Mouse (Mus musculus) CD8-positive naive resting alpha-beta T cell, adult 57 days (primary cell): ENCODE results near the gene Oxt. TPM values are rescaled to one million over a fixed set of nuclear protein-coding genes. Genes with fewer than 3 reads are reported as not detected.

Experiments used
- total RNA-seq: library from RNA; stranded (reverse); gene quantifications from one replicate; pipeline ENCODE4 v1.2.4, GENCODE M21; 2023

Gene Oxt
- not detected for total RNA-seq

GRCm38 (mm10) chr2:130575873-130576272 is at the start of gene Oxt:
Gene Oxt (plus strand): TSS chr2:130576173.

DNA sequence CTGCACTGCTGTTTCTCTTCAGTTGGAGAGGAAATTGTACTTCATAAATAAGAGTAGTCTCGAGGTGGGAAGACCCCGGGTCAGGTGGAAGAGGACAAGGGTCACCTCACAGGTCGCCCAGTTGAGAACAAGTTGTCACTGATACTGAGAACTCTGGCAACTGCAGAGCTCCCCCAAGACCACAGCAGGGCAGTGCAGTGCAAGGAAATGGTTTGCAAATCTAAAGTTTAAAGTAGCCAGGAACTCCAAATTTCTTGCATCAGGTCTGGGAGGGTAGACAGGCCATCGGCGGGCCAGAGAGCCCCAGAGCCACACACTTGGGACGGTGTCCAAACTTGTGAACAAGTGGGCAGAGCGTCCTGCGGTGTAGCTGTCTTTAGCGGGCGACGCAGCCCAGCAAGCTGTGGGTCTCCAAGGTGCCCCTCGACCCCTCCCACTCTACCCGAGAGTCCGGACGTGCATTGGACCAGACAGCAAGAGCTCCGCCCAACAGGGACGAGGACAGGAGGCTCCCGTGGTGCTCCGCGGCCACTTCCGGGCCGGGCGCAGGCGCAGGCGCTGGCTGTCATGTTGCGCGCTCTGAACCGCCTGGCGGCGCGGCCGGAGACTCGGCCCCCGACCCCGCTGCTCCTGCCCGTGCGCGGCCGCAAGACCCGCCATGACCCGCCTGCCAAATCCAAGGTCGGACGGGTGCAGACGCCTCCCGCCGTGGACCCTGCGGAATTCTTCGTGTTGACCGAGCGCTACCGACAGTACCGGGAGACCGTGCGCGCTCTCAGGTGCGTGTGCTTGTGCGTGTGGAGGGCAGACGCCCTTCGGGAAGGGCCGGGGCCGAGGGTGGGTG is 12.5 kb upstream of the Oxt start, which contains the start of gene Mrps26:
Gene Mrps26, plus strand, starts transcription at position 531 of the 844 bp plus-strand sequence.

DNA sequence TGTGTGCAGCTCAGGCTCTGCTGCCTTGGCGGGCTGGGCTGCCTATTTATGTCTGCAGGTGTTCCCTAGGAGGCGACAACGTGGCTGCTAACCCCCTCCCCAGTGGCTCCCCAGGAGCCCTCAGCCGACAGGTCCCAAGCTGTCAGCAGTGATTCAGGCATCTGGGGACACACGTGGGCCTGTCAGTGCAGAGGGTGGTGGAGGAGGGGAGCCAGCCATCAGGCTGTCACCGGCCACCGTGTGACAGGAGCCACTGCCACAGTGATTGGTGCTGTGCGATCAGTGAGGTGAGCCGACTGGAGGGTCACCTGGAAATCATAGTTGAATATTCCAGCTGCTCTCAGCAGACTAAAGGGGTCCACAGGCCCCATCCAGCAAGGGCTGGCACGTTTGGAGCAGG is 6.6 kb downstream of the Oxt start, which contains the start of gene Avp:
Gene Avp, minus strand, starts transcription at position 3 of the 400 bp plus-strand sequence.

Other genes starting within 250 kb of the Oxt start
- gene Cpxm1, start 178.6 kb upstream of the Oxt start, total RNA-seq: 0.67 TPM
- gene Gm28372, start 170.9 kb upstream of the Oxt start, total RNA-seq: not detected
- not detected for gene 1700020A23Rik, start 170.9 kb upstream of the Oxt start, total RNA-seq
- not detected for gene Tmem239, start 169.7 kb upstream of the Oxt start, total RNA-seq
- gene Vps16, start 151.8 kb upstream of the Oxt start, total RNA-seq: 166 TPM
- 25.7 TPM for gene Pced1a, start 151.5 kb upstream of the Oxt start, total RNA-seq
- 118 TPM for gene Ptpra, start 125.9 kb upstream of the Oxt start, total RNA-seq
- 57.2 TPM for gene Mrps26, start 12.4 kb upstream of the Oxt start, total RNA-seq
- not detected for gene Avp, start 6.4 kb downstream of the Oxt start, total RNA-seq
- 7.4 TPM for gene Fastkd5, start 53.9 kb downstream of the Oxt start, total RNA-seq
- gene Ubox5, start 53.9 kb downstream of the Oxt start, total RNA-seq: 6.5 TPM
- gene Lzts3, start 66.6 kb downstream of the Oxt start, total RNA-seq: 3.7 TPM
- gene Ddrgk1, start 88.5 kb downstream of the Oxt start, total RNA-seq: 130 TPM
- 16.9 TPM for gene Itpa, start 91.4 kb downstream of the Oxt start, total RNA-seq
- 0.28 TPM for gene Slc4a11, start 121.3 kb downstream of the Oxt start, total RNA-seq